Mouse (Mus musculus) heart, adult 2 months (tissue): ENCODE measurements around the gene Lrrc8d.

Experiments used
- CTCF ChIP-seq: fragments of 200-600 bp; IDR thresholded peaks from 2 replicates; pipeline ENCODE4 v1.8.1; 2022; ENCODE audit warnings: antibody characterized with exemption, mild to moderate bottlenecking, moderate library complexity
- EP300 ChIP-seq: fragments of 200-500 bp; IDR thresholded peaks from 2 replicates; pipeline ENCODE4 v1.6.1; 2011; ENCODE audit warnings: low read depth, low read length, control low read depth; ENCODE audit not compliant: insufficient read depth
- POLR2A ChIP-seq: fragments of 200-500 bp; IDR thresholded peaks from 2 replicates; pipeline ENCODE4 v1.6.1; 2011; ENCODE audit warnings: mild to moderate bottlenecking, low read depth, low read length, control low read depth; ENCODE audit not compliant: insufficient read depth

- TF ChIP-seq CTCF: no peak
- no peak for TF ChIP-seq EP300
- TF ChIP-seq POLR2A: no peak
Observed at GRCm38 (mm10) chr5:105792853-105793547, 93.2 kb downstream of the Lrrc8d start.
